Mouse (Mus musculus) thymus, adult 2 months (tissue): ENCODE results near the gene R3hdm4.

Source experiments
- CTCF ChIP-seq: fragments of 200-500 bp; IDR thresholded peaks from 2 replicates; pipeline ENCODE4 v1.5.1; 2012; ENCODE audit warnings: mild to moderate bottlenecking, control low read depth, low read length, moderate library complexity, borderline replicate concordance; ENCODE audit not compliant: control insufficient read depth, poor library complexity, insufficient read depth; ENCODE audit errors: extremely low read depth
- POLR2A ChIP-seq: fragments of 200-500 bp; IDR thresholded peaks from 2 replicates; pipeline ENCODE4 v1.6.1; 2012; ENCODE audit warnings: mild to moderate bottlenecking, low read length, control low read depth, moderate library complexity; ENCODE audit not compliant: control insufficient read depth, poor library complexity, insufficient read depth; ENCODE audit errors: extremely low read depth

GRCm38 (mm10) chr10:79927324-79928029, 6.5 kb upstream of the R3hdm4 start:
- TF ChIP-seq POLR2A = peak; percentile 60
- TF ChIP-seq CTCF = 0 out of 2 replicates have a peak, but pooled peaks have one; percentile 14
